Mouse (Mus musculus): Measurements from ENCODE around the gene Runx3. TPM values are rescaled to one million over a fixed set of nuclear protein-coding genes. Genes with fewer than 3 reads are reported as not detected.
A peak's percentile ranks its signal among the peaks of the same experiment; 100 is the strongest.

The Runx3 gene
- polyA plus RNA-seq, 1 experiment: 33.7 TPM

DNA sequence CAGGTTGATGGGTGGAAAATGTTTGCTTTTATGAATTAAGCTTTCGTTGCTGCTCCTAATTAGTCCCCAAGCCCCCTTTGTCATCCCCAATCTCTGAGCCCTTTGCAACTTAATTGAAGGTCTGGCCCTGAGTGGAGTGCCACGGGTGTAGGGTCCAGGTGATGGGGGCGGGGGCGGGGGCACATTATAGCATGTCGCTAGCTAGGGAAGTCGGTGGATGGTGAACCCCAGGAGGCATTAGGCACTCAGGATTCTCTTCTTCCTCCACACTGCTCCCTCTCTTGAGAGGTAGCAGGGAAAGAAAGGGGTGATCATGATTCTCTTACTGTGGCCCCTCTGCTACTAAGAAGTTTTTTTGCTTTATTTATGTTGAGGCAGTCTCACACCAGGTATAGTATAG lies 36.1 kb downstream of the Runx3 start:
- Histone ChIP-seq H3K36me3 (ENCODE audit: control insufficient read depth, insufficient read depth, low read length) (peaks cover 8% of the 10 kb centered on the region), H3K4me1 (ENCODE audit: control insufficient read depth, insufficient read depth, insufficient read length) (peaks cover 37% of the 10 kb centered on the region; the same call in 1 of the 2 replicates), H3K27me3 (ENCODE audit: control insufficient read depth, insufficient read depth, low read length) (peaks cover 2% of the 10 kb centered on the region; the same call in 1 of the 2 replicates), H3K4me3 (ENCODE audit: extremely low read depth, insufficient read depth, insufficient read length) (no peak overlapping the region), H3K27ac (ENCODE audit: insufficient read depth, low read length) (no peak overlapping the region)
- DNase-seq (ENCODE audit: low read depth in 1 of 2, low spot score in 2 of 2): no peak
- 71% methylated on average over 6 of the region's 6 CpGs for WGBS
- TF ChIP-seq CTCF (IDR thresholded peaks at IDR 0.05; ENCODE audit: extremely low read depth, insufficient read depth, insufficient read length, insufficient replicate concordance) (no peak), POLR2A (IDR thresholded peaks at IDR 0.05; ENCODE audit: low read depth, low read length) (no peak)

DNA sequence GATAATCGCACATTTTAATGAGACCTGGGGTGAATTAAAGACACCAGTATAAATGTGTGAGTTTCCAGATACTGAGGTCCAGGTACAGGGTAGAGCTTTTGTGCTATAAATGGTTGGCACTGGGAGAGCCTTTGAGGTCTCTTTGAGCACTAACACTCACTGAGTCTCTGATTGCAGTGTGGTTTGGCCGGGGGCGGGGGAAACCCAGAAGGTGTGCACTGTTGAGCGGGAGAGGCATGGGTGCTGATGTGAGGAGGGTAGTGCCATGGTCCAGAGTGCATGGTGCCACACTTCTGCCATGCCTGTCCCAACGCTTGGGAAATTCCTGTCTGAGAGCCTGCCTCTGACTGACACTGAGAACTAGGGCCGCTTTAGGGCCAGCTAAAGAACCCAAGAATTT lies 36.9 kb downstream of the Runx3 start:
- H3K36me3 ChIP-seq (ENCODE audit: control insufficient read depth, insufficient read depth, low read length): peaks cover 8% of the 10 kb centered on the region
- no peak overlapping the region for H3K27ac ChIP-seq (ENCODE audit: insufficient read depth, low read length)
- 52% methylated on average over 6 of the region's 6 CpGs for WGBS
- H3K27me3 ChIP-seq (ENCODE audit: control insufficient read depth, insufficient read depth, low read length): no peaks in the 10 kb centered on the region
- peak in 1 of 2 experiments; percentile 60 for DNase-seq (ENCODE audit: low read depth in 1 of 2, low spot score in 2 of 2)
- no peak overlapping the region for H3K4me3 ChIP-seq (ENCODE audit: extremely low read depth, insufficient read depth, insufficient read length)
- H3K4me1 ChIP-seq (ENCODE audit: control insufficient read depth, insufficient read depth, insufficient read length): peaks cover 32% of the 10 kb centered on the region; the same call in 1 of the 2 replicates
- no peak for TF ChIP-seq POLR2A (IDR thresholded peaks at IDR 0.05; ENCODE audit: low read depth, low read length)
- no peak for TF ChIP-seq CTCF (IDR thresholded peaks at IDR 0.05; ENCODE audit: extremely low read depth, insufficient read depth, insufficient read length, insufficient replicate concordance)

GRCm38 (mm10) chr4:135158724-135159409 lies 38.4 kb downstream of the Runx3 start:
- WGBS: 46% methylated on average over 9 of the region's 9 CpGs
- Histone ChIP-seq H3K27ac (ENCODE audit: insufficient read depth, low read length) (no peak overlapping the region; the same call in 1 of the 2 replicates), H3K36me3 (ENCODE audit: control insufficient read depth, insufficient read depth, low read length) (peaks cover 16% of the 10 kb centered on the region), H3K27me3 (ENCODE audit: control insufficient read depth, insufficient read depth, low read length) (no peaks in the 10 kb centered on the region), H3K4me1 (ENCODE audit: control insufficient read depth, insufficient read depth, insufficient read length) (peaks cover 32% of the 10 kb centered on the region; the same call in 1 of the 2 replicates), H3K4me3 (ENCODE audit: extremely low read depth, insufficient read depth, insufficient read length) (no peak overlapping the region)
- no peak for TF ChIP-seq POLR2A (IDR thresholded peaks at IDR 0.05; ENCODE audit: low read depth, low read length)
- no peak for TF ChIP-seq CTCF (IDR thresholded peaks at IDR 0.05; ENCODE audit: extremely low read depth, insufficient read depth, insufficient read length, insufficient replicate concordance)
- DNase-seq (ENCODE audit: low read depth in 1 of 2, low spot score in 2 of 2): peak in 1 of 2 experiments; percentile 42

- H3K27ac ChIP-seq (ENCODE audit: insufficient read depth, low read length): no peak overlapping the region
- H3K27me3 ChIP-seq (ENCODE audit: control insufficient read depth, insufficient read depth, low read length): no peaks in the 10 kb centered on the region
- H3K4me1 ChIP-seq (ENCODE audit: control insufficient read depth, insufficient read depth, insufficient read length): peaks cover 29% of the 10 kb centered on the region; the same call in 1 of the 2 replicates
- WGBS: 41% methylated on average over 2 of the region's 2 CpGs
- no peak for DNase-seq (ENCODE audit: low read depth in 1 of 2, low spot score in 2 of 2)
- no peak for TF ChIP-seq CTCF (IDR thresholded peaks at IDR 0.05; ENCODE audit: extremely low read depth, insufficient read depth, insufficient read length, insufficient replicate concordance)
- H3K36me3 ChIP-seq (ENCODE audit: control insufficient read depth, insufficient read depth, low read length): peaks cover 18% of the 10 kb centered on the region
- no peak overlapping the region for H3K4me3 ChIP-seq (ENCODE audit: extremely low read depth, insufficient read depth, insufficient read length)
Measured at GRCm38 (mm10) chr4:135159663-135160062, 39.2 kb downstream of the Runx3 start.

GRCm38 (mm10) chr4:135160168-135160567 lies 39.7 kb downstream of the Runx3 start:
- Histone ChIP-seq H3K27me3 (ENCODE audit: control insufficient read depth, insufficient read depth, low read length) (no peaks in the 10 kb centered on the region), H3K4me3 (ENCODE audit: extremely low read depth, insufficient read depth, insufficient read length) (no peak overlapping the region), H3K36me3 (ENCODE audit: control insufficient read depth, insufficient read depth, low read length) (peaks cover 19% of the 10 kb centered on the region), H3K27ac (ENCODE audit: insufficient read depth, low read length) (no peak overlapping the region), H3K4me1 (ENCODE audit: control insufficient read depth, insufficient read depth, insufficient read length) (peaks cover 24% of the 10 kb centered on the region; the same call in 1 of the 2 replicates)
- TF ChIP-seq CTCF (IDR thresholded peaks at IDR 0.05; ENCODE audit: extremely low read depth, insufficient read depth, insufficient read length, insufficient replicate concordance) (no peak), POLR2A (IDR thresholded peaks at IDR 0.05; ENCODE audit: low read depth, low read length) (no peak)
- WGBS: 53% methylated on average over 3 of the region's 3 CpGs
- no peak for DNase-seq (ENCODE audit: low read depth in 1 of 2, low spot score in 2 of 2)

- peaks cover 20% of the 10 kb centered on the region for H3K36me3 ChIP-seq (ENCODE audit: control insufficient read depth, insufficient read depth, low read length)
Measured at GRCm38 (mm10) chr4:135161441-135161840, 41.0 kb downstream of the Runx3 start.

GRCm38 (mm10) chr4:135165761-135166160 lies 45.3 kb downstream of the Runx3 start:
- WGBS: 79% methylated on average over 6 of the region's 6 CpGs
- Histone ChIP-seq H3K4me1 (ENCODE audit: control insufficient read depth, insufficient read depth, insufficient read length) (no peaks in the 10 kb centered on the region), H3K27me3 (ENCODE audit: control insufficient read depth, insufficient read depth, low read length) (no peaks in the 10 kb centered on the region), H3K4me3 (ENCODE audit: extremely low read depth, insufficient read depth, insufficient read length) (no peak overlapping the region), H3K36me3 (ENCODE audit: control insufficient read depth, insufficient read depth, low read length) (peaks cover 30% of the 10 kb centered on the region), H3K27ac (ENCODE audit: insufficient read depth, low read length) (no peak overlapping the region)
- no peak for DNase-seq (ENCODE audit: low read depth in 1 of 2, low spot score in 2 of 2)
- TF ChIP-seq POLR2A (IDR thresholded peaks at IDR 0.05; ENCODE audit: low read depth, low read length) (no peak), CTCF (IDR thresholded peaks at IDR 0.05; ENCODE audit: extremely low read depth, insufficient read depth, insufficient read length, insufficient replicate concordance) (no peak)

More at GRCm38 (mm10) chr4:135161441-135161840, 41.0 kb downstream of the Runx3 start:
- Histone ChIP-seq H3K4me3 (ENCODE audit: extremely low read depth, insufficient read depth, insufficient read length) (no peak overlapping the region), H3K4me1 (ENCODE audit: control insufficient read depth, insufficient read depth, insufficient read length) (peaks cover 18% of the 10 kb centered on the region; the same call in 1 of the 2 replicates), H3K27me3 (ENCODE audit: control insufficient read depth, insufficient read depth, low read length) (no peaks in the 10 kb centered on the region), H3K27ac (ENCODE audit: insufficient read depth, low read length) (no peak overlapping the region)
- WGBS: 83% methylated on average over 11 of the region's 11 CpGs
- no peak for DNase-seq (ENCODE audit: low read depth in 1 of 2, low spot score in 2 of 2)
- no peak for TF ChIP-seq POLR2A (IDR thresholded peaks at IDR 0.05; ENCODE audit: low read depth, low read length)
- no peak for TF ChIP-seq CTCF (IDR thresholded peaks at IDR 0.05; ENCODE audit: extremely low read depth, insufficient read depth, insufficient read length, insufficient replicate concordance)
